Mouse (Mus musculus) natural killer cell, adult 2 months (primary cell): ENCODE data around the gene Fpr1.
"Not testable (repeated sequence)": the region's sequence is repeated elsewhere in the genome, so short reads cannot be mapped to it uniquely, and the experiment has no call there.

Experiments used
- DNase-seq, 2 experiments: peaks; one replicate each; pipeline ENCODE4 v3.0.0; 2022; ENCODE audit warnings: low spot score in 2 of 2

Gene Fpr1

GRCm38 (mm10) chr17:17849906-17850712 lies 33.6 kb downstream of the Fpr1 start:
- no peak for DNase-seq

DNA sequence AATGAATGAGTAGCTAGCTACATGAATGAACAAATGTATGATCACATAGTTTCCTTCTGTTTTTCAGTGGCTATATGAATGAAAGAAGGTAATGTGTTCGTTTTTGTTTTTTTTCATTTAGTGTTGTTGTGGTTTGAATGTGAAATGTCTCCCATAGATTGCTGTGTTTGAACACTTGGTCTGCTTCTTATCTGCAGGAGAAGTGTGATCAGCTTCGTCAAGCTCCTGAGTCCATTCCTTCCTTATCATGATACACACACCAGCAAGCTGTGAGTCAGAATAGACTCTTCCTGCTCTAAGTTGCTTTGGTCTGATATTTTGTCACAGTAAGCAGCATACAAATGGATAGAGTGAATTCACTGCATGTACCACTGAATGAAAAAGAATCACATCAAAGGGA lies 34.8 kb downstream of the Fpr1 start:
- DNase-seq: no peak

- DNase-seq: no peak
Measured at GRCm38 (mm10) chr17:17845187-17846027, 38.3 kb downstream of the Fpr1 start.

GRCm38 (mm10) chr17:17844606-17845005 lies 39.1 kb downstream of the Fpr1 start:
- not testable (repeated sequence) for DNase-seq

- no peak for DNase-seq
Measured at GRCm38 (mm10) chr17:17843534-17844261, 40.0 kb downstream of the Fpr1 start.

DNA sequence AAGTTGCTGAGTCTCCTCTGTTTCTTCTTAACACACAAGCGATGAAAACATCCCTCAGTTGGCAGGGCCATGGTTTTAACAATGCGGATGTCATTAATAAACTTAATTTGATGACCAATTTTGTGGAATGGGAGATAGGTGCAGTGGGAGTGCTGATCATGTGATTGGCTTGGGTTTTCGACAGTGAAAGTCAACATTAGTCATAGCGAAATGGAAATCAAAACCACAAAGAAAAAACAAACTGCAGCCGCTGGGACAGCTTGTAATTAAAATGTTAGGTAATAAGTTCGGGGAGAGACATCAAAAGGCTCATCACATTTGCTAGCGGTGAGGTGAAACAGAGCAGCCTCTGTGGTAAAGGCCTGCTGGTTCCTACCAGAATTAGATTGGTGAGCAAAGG lies 42.9 kb downstream of the Fpr1 start:
- DNase-seq: no peak

DNA sequence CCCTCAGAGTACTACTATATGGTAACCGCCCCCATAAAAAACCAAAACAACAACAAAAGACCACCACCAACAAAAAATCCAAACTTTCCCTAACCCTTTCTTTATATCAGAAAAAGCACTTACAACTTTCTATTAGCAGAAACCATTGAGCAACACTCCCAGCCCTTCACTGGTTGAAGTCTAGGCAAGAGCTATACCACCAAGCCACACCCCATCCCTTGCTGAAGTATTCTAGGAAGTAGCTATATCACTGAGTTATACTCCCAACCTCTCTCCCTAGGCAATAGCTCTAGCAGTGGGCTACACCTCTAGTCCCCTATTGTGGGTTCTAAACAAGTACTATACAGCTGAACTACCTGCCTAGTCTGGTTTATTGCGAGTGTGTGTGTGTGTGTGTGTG lies 44.5 kb downstream of the Fpr1 start:
- no peak for DNase-seq

GRCm38 (mm10) chr17:17837919-17838701 lies 45.6 kb downstream of the Fpr1 start:
- DNase-seq: peak; percentile 85 to 87

GRCm38 (mm10) chr17:17837426-17837825 lies 46.3 kb downstream of the Fpr1 start:
- DNase-seq: no peak

DNA sequence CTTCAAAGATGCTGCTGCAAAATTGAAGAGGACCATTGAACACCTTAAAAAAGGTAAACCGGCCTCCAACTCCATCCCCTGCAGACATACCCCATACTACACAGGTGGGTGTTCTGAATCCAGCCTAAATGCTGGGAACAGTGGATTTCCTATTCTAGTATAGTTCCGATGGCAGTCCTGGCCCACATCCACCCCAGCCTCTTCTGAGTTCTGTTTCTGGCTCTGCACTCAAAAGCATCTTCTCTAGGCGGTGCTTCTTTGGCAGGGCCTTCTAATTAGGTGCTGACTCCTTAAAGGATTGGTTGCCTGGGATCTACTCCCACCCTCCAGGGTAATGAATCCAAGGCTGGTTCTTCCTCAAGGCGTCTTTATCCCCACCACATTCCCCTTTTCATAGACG lies 47.6 kb downstream of the Fpr1 start:
- DNase-seq: no peak

- no peak for DNase-seq
Measured at GRCm38 (mm10) chr17:17834896-17835295, 48.8 kb downstream of the Fpr1 start.

GRCm38 (mm10) chr17:17830731-17831130 lies 53.0 kb downstream of the Fpr1 start:
- DNase-seq: no peak

- no peak for DNase-seq
Measured at GRCm38 (mm10) chr17:17829816-17830535, 53.8 kb downstream of the Fpr1 start.

DNA sequence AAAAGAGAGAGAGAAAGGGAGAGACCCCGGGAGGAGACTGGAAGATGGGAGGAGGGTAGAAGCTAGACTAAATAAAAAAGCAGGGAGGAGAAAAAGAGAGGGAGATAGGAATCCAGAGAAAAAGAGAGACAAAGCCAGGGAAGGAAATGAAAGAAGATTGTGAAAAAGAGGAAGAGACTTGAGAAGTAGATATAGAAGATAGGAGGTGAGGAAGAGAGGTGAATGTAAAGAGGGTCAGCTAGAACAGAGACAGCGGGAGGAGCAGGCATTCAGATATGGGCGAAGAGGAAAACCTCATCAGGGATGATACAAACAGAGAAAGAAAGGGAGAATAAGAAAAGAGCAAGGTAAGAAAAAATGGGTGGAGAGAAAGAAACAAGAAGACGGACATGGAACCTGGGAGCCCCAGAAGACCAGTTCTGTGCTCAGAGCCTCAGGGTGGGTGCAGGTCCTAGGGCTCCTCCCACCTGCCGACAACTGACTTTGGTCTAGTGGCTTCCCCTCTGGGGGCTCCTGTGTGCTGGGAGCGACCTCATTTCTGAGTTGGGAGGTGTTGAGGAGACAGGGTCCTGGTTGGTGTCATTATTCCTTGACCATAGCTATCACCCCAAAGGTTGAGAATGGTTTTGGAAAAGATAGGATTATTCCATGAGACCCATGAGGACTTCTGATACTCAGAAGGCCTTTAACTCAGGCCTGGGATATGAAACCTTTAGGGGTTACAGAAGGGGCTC lies 54.5 kb downstream of the Fpr1 start:
- no peak for DNase-seq

DNA sequence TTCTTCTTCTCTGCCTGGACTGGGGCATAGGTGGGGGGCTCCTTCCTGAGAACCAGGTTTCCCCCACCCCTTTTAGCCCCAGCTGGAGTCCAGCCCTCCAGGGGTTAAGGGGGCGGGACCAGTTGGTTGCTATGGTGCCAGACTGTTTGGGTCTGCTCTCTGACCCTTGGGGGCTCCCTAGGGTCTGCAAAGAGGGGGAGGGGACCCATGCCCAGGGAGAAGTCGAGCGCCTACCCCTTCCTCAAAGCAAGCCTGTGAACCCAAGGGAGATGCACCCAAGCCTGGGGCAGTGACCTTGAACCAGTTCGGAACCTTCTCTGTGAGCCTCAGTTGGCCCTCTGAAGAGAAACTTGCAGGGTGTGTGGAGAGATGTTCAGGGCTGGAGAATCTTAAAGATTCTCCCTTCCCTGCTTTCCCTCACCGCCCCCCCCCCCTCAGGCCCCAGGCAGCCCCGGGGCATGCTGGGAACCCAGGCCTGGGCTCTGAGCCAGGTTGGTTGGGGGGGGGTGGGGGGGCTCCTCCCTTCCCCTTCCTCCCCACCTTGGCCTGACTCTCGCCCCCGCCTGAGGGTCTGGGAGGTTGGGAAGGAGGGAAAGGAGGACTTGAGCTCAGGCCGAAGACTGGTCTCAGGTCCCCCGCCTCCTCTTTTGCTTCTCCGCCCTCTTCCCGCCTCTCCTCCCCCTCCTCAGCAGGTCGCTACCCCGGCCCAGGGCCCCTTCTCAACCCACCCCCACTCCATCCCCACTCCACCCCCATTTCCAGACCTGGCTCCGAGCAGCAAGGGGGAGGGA lies 55.4 kb downstream of the Fpr1 start:
- DNase-seq: no peak

- no peak for DNase-seq
Measured at GRCm38 (mm10) chr17:17827658-17828190, 56.0 kb downstream of the Fpr1 start.

DNA sequence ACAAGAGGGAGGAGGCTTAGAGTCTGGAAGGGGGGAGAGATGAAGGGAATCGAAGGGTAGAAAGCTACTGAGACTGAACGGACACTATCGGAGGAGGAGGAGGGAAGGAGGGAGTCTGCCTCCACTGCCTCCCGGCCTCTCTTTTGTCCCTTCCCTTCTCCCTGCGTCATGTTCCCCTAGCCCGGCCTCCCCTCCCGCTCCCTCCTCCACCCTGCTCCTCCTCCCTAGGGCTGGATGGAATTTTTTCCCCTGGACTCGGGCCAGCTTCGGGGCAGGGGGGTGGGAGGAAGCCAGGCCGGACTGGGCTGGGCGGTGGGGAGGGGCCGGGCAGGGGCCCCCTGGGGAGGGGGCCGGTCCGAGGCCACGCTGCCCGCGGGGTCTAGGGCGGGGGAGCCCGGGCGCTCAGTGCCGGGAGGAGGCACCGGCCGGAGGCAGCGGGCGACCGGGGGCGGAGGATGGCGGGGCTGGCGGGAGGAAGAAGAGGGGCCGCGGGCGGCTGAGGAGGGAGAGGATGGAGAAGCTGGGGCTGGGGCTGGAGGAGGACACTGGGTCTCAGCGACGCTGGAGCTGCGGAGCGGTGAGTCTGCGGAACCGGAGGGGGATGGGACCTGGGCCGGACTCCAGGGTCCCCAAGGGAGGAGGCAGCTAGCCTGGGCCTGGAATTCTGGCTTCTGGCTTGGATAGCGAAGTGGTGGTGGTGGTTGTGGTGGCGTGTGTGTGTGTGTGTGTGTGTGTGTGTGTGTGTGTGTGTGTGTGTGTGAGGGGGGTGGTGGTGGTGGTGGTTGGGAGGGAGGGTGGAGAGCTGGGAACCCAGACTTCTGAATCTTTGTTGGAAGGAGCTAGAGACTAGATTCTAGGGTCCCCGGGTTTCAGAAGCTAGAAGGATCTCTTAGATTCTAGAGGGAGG lies 56.7 kb downstream of the Fpr1 start, which contains the start of gene Spaca6:
Gene Spaca6 (plus strand): TSS at position 408 of the 907 bp plus-strand sequence.
- no peak for DNase-seq
